Mouse (Mus musculus) brain, adult 2 months (tissue): ENCODE results near the gene St3gal4.
"Not testable (repeated sequence)": the region's sequence is repeated elsewhere in the genome, so short reads cannot be mapped to it uniquely, and the experiment has no call there.

Experiments
- DNase-seq: peaks from one replicate; pipeline ENCODE4 v3.0.0; 2011; ENCODE audit warnings: low read depth, low spot score

St3gal4 gene

DNA sequence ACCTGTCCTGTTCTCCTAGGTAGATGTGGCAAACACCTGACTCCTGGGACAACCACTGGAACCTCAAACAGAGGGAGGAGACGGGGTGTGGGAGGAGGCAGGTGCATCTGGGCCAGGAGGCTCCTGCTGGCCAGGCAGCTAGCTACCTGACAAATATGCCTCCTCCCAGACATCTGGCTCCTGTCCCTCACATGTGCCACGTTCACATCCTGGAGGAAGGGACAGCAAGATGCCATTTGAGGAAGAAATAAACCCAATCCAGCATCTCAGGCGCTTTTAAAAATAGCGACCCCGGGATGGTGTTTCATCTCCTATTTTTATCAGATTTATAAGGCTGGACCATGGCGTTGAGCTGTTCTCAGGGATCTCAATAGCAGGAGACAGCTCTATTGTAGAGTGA, at the start of gene St3gal4:
Gene St3gal4 (minus strand): TSS at position 101 of the 400 bp plus-strand sequence.
- no peak for DNase-seq

DNA sequence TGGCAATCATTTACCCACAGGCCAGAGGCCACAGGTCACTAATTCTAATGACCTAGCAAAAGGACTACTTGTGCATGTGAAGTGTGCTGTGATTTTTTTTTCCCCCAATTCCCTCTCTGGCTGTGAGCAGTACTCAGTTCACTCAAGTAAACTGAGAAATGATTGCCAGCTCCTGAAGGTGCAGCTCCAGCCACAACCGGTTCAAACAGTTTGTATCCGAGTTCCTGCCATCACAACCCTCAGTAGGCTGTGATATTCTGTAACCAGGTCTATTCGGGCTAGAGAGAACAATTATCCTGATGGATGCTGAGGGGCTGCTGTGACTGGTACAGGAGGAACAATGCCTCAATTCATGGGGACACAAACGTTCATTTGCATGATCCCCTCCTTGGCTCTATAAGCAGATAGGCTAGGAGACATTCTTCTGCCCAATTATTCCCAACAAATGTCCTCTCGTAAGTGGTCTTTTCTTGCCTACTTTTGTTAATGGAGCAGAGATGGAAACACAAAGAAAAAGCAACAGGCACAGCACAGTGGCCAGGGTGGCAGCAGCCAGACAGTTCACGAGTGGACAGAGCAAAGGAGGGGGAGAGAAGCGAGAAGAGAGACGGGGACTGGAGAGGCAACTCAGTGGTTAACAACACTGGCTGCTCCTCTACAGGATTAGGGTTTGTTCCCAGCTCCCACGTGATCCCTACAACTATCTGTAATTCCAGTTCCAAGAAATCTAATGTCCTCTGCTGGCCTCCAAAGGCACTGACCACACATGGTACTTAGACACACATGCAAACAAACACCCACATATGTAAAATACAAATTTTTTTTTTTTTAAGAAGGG, 47.9 kb upstream of the St3gal4 start:
- DNase-seq, result peak; percentile 81

DNA sequence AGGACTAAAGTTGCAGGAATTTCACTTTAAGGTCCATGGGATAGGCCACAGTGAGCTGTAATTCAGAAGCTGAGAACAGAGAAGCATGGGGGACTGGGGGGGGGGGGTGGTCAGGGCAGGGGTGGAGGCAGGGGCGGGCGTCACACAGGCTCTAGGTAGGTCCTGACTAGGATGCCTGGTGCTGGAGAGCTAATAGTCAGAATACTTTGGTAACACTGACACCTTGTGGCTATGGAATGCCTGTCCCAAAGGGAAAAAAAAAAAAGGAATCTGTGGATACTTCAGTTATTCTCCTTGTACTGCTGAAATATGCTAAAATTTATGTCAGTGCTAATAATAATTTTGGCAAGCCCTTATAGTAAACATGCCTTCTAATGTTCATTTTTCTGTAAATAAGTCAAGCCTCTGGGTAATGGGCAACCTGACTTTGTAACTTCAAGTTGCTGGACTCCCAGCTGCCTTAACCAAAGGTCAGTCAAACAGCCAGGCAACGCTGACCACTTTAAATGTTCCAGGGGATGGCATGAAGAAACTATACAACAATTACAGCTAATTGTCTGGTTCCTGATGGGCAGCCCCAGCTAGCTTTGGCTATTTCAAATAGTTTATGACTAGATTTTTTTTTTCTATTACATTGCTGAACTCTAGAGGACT, 47.2 kb upstream of the St3gal4 start:
- DNase-seq, result peak; percentile 75

DNA sequence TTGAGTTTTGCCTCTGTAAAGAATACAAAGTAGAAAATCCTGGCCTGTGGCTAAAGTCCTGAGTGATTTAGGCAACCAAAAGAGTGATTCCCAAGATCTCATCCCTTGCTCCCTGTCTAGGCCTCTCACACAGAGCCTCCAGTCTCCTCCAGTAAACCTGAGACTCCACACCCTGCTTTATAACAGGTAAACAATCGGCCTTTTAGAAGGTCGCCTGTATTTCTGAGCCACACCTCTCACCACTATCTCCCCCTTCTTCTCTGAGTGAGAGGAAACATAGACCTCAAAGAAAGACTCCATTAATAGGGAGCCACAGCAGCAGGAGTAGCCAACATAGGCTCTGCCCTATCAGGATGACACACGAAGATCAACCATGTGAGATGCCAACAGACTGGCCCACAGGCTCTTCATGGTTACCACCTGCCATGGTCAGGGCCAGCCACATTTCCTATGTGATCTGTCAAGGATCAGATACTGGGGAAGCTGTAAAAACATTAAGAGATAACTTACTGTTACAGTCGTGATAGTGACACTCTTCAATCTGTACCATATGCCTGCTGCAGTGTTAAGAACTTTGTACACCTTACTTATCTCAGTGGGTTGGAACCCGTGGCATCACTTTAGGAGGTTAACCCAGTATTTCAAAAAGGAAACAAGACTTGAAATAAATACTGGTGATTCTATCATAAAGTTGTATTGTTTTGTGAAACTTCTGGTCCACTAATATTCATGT, 45.2 kb upstream of the St3gal4 start:
- no peak for DNase-seq

DNA sequence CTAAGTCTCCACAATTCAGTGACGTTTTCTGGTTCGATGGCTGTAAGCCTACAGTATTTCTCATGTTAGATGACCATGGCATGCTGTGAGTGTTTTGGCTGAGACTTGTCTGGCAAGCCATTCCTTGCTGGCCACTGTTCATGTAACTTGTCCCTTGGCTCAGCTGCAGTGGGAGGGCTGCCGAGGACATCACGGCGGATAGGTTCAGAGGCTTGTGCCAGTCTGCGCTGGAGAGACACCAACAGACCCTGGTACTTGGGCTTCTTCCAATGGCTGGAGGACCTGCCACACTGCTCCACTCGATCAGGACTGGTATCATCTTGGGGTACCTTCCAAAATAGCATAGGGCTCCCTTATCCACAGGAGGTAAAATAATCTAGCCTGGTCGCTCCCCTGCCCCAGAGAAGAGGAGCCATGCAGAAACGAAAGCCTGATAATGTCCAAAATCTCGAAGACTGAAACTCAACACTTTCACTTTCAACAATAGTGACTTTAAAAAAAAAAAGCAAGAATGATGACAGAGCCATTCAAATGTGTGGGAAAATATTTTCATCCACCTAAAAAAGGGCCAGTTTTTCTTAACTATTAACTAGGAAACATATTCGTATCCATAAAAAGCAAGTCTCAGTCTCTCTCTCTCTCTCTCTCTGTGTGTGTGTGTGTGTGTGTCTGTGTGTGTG, 44.1 kb upstream of the St3gal4 start:
- peak; percentile 76 for DNase-seq

DNA sequence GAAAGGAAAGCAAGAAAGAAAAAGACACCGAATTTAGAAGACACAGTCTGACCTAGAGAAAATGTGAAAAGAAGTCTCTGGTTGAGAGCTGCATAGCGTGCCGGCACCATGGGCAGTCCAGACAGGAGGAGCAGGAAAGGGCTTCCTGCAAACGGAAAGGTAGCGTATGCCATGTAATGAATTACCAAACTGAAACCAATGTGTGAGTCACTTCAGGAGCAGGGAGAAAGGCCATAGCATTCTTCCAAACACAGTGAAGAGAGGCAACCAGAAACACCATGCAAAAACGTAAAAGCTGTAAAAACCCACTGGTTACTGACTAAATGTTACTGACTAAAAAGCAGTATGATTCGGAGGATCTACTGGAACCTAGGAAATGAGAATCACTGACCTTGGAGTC, 42.7 kb upstream of the St3gal4 start:
- DNase-seq, result no peak

DNA sequence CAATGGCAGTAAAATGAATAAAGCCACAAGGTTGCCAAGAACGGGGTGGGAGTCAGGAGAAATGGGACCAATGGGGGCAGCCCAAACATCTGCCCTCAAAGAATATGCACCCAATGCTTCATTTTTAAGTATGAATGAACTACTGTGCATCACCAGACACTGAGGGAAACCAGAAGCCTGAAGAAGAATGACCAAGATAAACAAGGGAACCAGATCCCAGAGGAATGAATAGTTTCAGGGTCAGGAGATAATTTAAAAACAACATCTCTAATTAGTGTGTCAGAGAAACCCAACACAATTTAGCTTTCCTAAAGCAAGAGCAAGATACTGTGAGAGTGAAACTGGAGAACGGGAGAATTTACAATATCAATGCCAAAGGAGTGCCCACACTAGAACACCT, 41.6 kb upstream of the St3gal4 start:
- no peak for DNase-seq

DNA sequence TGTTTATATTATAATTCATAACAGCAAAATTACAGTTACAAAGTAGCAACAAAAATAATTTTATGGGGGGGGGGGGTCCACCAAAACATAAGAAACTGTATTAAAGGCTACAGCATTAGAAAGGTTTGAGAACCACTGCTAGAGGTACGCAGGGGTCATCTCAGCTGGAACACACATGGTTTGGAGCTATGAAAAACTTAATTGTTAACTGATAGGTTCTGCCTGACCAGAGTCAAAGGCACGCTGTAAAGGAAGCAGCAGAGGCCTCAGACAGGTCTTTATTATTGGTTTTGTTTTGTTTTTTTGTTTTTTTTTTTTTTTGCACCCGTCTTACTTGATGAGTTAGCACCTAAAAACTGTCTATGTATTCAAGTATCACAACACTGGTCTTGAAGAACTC, 39.4 kb upstream of the St3gal4 start:
- no peak for DNase-seq

DNA sequence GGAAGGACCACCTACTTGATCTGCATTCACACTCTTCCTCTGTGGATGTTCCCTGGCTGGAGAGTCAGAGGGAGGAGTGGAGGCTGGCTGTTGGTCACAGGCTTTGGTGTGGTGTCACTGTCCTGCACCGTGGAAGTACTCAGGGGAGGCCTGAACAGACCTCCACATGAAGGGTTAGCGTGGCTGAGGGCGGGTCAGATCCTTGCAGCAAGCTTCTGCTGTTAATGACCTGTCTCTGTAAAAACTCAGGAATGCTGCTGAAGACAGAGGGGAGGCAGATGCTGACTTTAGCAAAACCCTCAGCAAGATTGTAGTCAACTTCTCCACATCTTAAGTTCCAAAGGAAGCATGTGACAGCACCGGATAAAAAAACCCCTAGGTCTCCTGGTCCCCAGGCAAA, 37.8 kb upstream of the St3gal4 start:
- DNase-seq, result no peak

DNA sequence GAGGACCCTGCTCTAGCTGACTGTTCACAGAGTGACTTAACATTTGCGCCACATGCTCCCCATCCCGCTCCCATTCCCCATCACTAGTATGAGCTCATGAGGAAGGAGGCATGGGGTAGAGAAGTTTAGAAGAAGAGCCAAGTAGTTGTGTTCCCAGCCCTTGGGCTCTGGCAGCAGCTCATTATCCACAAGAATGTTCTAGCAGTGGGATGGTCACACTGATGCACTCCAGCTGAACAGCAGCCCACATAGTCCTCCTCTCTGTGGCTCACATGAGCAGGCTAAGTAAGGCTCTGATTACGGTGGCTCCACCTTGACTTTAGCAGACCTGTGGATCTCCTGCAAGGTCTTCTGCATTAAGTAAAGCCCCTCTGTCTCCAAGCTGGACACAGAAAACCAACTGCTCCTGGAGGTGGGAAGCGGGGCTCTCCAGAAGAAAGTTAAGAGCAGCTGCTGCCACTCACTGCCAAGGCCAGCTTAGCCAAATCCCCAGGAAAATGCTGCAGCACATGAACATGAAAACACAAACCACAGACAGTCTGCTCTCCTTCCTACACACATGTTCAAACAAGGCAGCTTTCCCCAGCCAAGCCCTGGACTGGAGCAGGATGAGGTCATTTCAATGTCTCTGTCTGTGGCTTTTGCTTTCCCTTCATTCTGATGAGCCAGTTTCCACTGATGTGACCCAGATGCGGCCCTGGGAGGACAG, 37.1 kb upstream of the St3gal4 start:
- DNase-seq, result peak; percentile 66

DNA sequence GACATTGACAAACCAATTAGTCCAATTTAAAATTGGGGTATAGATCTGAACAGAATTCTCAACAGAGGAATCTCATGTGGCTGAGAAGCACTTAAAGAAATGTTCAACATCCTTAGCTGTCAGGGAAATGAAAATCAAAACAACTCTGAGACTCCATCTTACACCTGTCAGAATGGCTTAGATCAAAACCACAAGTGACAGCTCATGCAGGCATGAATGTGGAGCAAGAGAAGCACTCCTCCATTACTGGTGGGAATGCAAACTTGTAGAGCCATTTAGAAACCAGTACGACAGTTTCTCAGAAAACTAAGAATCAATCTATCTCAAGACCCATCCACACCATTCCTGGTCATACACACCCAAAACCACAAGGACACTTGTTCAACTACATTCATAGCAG, 33.9 kb upstream of the St3gal4 start:
- DNase-seq, result no peak

DNA sequence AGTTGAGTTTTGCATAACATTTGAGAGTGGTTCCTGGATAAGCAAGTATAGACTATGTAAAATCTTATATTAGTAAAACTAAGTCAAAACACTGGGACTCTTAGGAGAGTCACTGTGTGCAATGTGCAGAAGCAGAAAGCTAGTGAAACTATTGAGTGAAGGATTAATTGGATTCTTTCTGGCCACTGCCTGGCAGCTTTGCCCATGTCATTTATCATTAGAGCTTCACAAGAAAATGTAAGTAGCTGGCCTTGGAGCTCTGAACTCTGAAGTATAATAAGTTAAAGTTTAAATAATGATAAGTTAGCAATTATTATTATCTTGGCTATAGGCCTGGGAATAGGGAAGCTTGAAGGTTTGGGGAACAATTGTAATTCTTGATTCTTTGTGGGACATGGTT, 29.8 kb upstream of the St3gal4 start:
- DNase-seq, result not testable (repeated sequence)

DNA sequence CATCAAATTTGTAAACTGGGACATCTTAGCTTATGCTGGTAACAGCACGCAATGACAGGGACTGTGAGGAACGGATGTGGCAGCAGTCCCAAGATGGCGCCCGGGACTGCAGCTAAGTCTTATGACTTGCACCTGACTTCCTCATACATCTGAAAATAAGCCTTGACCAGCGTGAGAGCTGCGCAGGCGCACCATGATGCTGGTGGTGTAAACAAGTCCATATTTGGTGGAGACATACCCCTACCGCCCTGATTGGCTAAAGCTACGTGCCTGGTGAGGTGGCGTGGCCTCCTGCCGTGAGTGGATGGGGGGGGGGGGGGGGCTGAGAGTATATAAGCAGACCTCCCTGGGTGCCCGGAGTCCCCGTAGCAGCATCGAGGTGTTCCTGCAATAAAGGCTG, 28.2 kb upstream of the St3gal4 start:
- not testable (repeated sequence) for DNase-seq

DNA sequence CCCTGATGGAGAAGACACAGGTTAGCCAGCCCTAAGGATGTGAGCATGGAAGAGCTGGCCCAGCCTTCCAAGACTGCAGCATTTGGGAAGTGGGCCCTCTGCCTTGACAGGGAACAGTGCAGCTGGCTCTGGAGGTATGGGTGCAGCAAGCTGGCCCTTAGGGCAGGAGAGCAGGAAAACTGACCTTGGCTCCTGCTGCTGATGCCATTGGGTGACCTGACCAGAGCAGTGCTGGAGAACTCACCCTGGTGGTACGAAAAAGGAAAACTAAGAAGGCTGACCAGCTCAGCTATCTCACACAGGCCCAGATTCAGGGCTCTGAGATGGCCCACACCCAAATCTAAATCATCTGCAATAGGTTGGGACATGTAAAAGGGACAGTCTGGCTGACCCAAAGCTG, 26.8 kb upstream of the St3gal4 start:
- no peak for DNase-seq

DNA sequence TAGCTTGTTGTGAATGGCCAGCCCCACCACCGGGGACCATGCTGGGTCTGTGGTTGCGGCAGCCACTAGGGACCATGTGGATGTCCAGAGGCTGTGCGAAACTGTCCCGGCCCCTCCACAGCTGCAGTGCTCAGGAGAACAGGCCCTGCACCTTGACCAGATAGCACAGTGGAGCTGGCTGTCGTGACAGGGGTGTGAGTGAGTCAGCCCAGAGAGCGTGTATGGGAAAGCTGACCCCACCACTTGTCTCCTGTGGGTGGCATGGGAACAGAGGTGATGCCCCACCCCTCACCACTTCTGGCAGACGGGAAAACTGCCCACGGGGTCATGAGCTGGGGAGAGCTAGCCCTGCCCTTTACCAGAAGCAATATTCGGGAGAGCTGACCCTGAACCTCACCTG, 26.1 kb upstream of the St3gal4 start:
- DNase-seq, result no peak

DNA sequence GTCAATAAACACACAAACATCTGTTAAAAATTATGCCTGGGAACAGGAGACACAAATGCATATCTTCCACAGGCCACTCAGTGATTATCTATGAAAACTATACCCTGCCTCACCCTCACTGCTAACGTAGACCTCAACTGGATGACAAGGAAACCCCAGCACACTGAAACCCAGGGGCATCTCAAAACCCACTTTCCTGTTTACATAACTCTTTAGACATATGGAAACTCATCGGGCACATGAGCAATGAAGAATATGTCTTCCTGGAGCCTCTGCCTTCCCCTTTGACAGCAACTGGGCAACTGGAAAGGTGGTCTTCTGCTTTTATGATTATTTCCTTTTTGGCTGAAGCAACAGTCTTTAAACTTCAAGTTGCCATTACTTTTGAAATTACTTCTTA, 23.2 kb upstream of the St3gal4 start:
- DNase-seq, result no peak

DNA sequence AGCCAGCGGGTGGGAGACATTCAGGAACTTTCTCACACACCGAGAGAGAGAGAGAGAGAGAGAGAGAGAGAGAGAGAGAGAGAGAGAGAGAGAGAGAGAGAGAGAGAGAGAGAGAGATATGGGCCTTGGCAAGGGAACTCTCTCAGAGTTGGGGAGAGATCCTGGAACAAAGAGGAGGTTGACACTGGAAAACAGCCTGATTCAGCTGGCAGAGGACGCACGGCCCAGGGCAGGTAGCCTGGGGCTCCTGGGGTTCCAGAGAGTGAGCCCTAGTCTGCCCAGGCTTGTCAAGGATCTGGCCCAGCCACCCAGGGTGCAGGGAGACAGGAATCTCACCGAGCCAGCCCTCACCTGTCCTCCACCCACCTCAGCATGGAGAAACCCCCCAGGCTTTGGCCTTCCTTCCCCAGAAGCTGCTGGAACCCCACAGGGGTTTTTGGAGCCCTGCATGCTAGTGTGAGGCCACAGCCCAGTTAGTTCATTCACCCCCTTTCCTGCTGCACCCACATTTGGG, 20.2 kb upstream of the St3gal4 start:
- no peak for DNase-seq

DNA sequence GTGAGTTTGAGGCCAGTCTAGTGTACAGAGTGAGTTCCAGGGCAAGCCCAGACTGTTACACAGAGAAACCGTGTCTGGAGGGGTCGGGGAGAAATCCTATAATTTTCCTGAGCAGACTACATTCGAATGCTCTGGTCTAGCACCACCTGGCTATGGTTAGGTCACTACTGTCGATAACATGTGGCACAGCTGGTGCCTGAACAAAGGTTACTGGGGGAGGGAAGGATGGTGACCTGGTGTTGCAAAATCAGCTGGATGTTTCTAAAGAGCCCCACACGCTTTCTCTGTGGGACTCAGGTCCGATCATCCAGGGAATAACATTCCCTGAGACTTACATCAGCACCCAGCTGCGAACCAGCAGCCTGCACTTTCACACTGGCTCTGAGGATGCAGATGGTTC, 19.0 kb upstream of the St3gal4 start:
- no peak for DNase-seq

DNA sequence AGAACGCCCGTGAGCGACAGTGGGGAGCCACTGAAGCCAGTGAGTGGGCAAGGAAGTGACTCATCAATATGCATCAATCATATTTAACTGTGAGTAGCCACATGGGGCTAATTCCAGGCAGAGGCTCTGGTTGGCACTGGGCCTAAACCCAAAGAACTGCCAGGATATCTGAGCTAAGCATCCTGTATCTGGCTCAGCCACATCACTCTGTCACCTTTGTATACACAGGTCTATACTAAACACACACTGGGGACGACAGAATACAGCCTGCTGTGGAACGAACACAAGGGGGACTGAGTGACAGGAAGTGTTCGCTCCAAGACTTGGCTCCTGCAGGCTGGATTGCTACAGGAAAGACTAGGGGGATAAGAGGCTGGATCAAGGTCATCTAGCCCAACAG, 16.5 kb upstream of the St3gal4 start:
- peak; percentile 59 for DNase-seq

DNA sequence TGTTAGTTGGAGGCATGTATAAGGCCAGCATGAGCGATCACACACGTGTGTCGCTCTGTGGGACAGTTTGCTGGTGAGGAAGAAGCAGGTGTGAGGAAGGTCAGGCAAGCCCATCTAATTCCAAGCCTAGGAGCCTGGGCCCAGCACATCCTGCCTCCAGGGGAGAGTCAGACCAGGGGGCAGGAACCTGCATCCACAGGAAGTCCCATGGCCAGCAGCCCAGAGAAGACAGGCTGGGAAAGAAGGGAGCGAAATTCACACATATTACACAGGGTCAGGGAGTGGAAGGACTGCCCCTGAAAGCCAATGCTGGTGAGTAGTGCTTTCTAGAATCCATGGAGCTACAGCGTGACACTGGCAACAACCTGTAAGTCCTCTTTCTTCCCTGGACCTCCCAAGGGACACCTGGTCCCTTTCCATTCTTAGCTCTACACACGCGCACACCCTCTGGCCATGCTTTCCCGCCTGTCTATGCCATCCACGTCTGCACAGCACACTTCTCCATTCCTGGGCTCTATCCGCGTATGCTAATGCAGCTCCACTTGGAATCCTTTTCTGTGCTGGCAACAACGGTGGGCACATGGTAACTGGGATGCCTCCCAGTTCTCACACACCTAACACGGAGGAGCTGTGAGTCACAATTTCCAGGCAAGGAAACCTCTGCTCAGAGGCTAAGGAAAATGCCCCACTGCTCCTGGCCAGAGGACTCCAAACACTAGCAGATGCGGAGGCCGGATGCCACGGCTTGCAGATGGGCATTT, 12.7 kb upstream of the St3gal4 start:
- peak; percentile 82 for DNase-seq
